Mouse (Mus musculus) G1E (cell line): ENCODE results near the gene Bbs9.

Source experiments
- CTCF ChIP-seq: IDR thresholded peaks from 2 replicates; pipeline ENCODE4 v1.5.1; 2012; ENCODE audit warnings: low read depth, low read length, inconsistent platforms, mixed read lengths
- GATA1 ChIP-seq: IDR thresholded peaks from 2 replicates; pipeline ENCODE4 v1.6.1; 2012; ENCODE audit warnings: borderline replicate concordance, low read length, inconsistent platforms, mixed read lengths
- GATA2 ChIP-seq: IDR thresholded peaks from 2 replicates; pipeline ENCODE4 v1.6.1; 2012; ENCODE audit warnings: low read depth, low read length, inconsistent platforms, borderline replicate concordance
- POLR2AphosphoS5 ChIP-seq: IDR thresholded peaks from 2 replicates; pipeline ENCODE4 v1.6.1; 2012; ENCODE audit warnings: low read depth, low read length, inconsistent platforms; ENCODE audit not compliant: insufficient replicate concordance

- TF ChIP-seq CTCF (no peak), GATA1 (no peak), GATA2 (no peak), POLR2AphosphoS5 (no peak)
These were observed 351.1 kb downstream of the Bbs9 start for GRCm38 (mm10) chr9:22826571-22826990.
